Mouse (Mus musculus) neural tube, embryonic 14.5 days (tissue): ENCODE data around the gene Tab3. TPM values are rescaled to one million over a fixed set of nuclear protein-coding genes. Genes with fewer than 3 reads are reported as not detected.

Experiments used
- ATAC-seq: fragments of 200-750 bp; cut with Nextera tagmentation; 2 replicates; pipeline ENCODE4 v1.8.0; 2017; ENCODE audit warnings: low read depth, mild to moderate bottlenecking, moderate TSS enrichment, moderate library complexity
- H3K27ac ChIP-seq: fragments of 300-500 bp; sonication (generic); 2 replicates; pipeline ENCODE4 v1.5.1; 2014; ENCODE audit warnings: low read depth, mild to moderate bottlenecking, control low read depth, low read length, moderate library complexity, mixed read lengths
- H3K27me3 ChIP-seq: fragments of 300-500 bp; sonication (generic); 2 replicates; pipeline ENCODE4 v1.6.1; 2014; ENCODE audit warnings: low read length; ENCODE audit not compliant: control insufficient read depth, insufficient read depth
- H3K36me3 ChIP-seq: fragments of 300-500 bp; sonication (generic); 2 replicates; pipeline ENCODE4 v1.6.1; 2014; ENCODE audit warnings: low read length, mixed read lengths; ENCODE audit not compliant: control insufficient read depth, insufficient read depth
- H3K4me1 ChIP-seq: fragments of 300-500 bp; sonication (generic); 2 replicates; pipeline ENCODE4 v1.6.1; 2014; ENCODE audit warnings: low read length; ENCODE audit not compliant: control insufficient read depth, insufficient read depth
- H3K4me2 ChIP-seq: fragments of 300-500 bp; sonication (generic); 2 replicates; pipeline ENCODE4 v1.6.1; 2014; ENCODE audit warnings: mild to moderate bottlenecking, low read depth, low read length, control low read depth
- H3K4me3 ChIP-seq: fragments of 300-500 bp; sonication (generic); 2 replicates; pipeline ENCODE4 v1.5.1; 2014; ENCODE audit warnings: low read depth, low read length, control low read depth, mixed read lengths
- H3K9ac ChIP-seq: fragments of 300-500 bp; sonication (generic); replicated peaks from 2 replicates; pipeline ENCODE4 v1.6.1; 2014; ENCODE audit warnings: low read depth, mild to moderate bottlenecking, control low read depth, low read length, mixed read lengths
- H3K9me3 ChIP-seq: fragments of 300-500 bp; sonication (generic); 2 replicates; pipeline ENCODE4 v1.6.1; 2016; ENCODE audit warnings: low read length; ENCODE audit not compliant: control insufficient read depth
- WGBS: fragments of 180-500 bp; shearing (Covaris S2); extraction: QIAGEN DNeasy Blood & Tissue Kit; methylation state at CpG from one replicate; pipeline ENCODE4 v1.1.7; 2014; 5-methylcytosine and 5-hydroxymethylcytosine counted together
- polyA plus RNA-seq: library from polyadenylated mRNA; unstranded; fragments of >200 nt; fragmentation: Nextera tagmentation; extraction: Ambion mirVana; gene quantifications from 2 replicates; pipeline ENCODE4 v1.2.1, GENCODE M21; 2014

The Tab3 gene
- polyA plus RNA-seq: 8.5 and 9.6 TPM in 2 replicates

DNA sequence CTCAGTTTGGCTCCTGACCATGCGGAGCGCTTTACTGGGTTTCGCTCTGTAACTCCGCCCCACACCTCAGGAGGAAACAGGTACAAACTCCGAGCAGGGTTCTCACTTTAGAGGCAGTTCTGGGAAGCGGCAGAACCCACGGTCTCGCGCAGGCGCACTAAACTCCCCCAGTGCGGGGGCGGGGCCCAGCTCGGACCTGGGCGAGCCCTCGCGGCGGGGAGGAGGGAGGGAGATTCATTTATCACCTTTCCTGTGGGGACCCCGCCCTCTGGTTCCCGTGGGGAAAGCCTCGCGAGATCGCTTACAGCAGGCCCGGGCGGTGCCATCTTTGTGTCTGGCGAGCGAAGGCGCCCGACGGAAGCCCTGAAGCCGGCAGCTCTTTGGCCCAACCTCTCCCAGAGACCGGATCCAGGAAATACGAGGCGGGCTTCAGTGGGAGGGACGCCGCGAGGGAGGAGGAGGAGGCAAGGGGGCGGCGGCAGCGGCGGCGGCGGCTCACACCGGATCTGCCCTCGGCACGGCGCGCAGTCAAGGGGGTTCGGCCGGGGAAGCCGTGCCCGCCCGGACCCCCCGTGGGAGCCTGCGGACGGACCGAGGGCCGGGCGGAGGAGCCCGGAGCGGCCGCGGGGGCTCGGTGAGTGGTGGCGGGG is at the start of gene Tab3:
Gene Tab3 (plus strand): TSS at position 491 of the 650 bp plus-strand sequence.
- 16% methylated on average over 31 of the region's 64 CpGs for WGBS
- Histone ChIP-seq H3K27me3 (no peaks in the 10 kb centered on the region), H3K36me3 (no peaks in the 10 kb centered on the region), H3K9me3 (no peaks in the 10 kb centered on the region), H3K27ac (peak within 1 kb of the TSS; percentile 69), H3K4me2 (peak within 1 kb of the TSS; percentile 47), H3K4me3 (peak within 1 kb of the TSS; percentile 58), H3K9ac (peak within 1 kb of the TSS; percentile 69), H3K4me1 (no peaks in the 10 kb centered on the region)
- peak; percentile 99 for ATAC-seq

DNA sequence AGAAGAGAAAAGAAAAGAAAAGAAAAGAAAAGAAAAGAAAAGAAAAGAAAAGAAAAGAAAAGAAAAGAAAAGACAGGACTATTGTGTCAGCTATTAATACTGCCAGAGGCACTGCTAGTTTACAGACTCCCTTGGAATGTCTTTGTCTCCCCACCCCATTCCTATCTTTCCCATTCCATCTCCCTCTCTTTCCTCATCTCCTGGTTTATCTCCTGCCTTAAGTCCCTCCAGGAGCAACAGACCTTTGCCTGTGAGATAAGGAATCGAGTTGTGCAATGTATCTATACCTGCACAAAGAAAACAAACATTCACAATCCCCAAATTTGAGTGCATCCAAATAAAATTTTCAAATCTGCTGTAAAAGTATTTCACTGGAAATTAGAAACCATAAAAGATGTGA is 48.3 kb upstream of the Tab3 start:
- no peak overlapping the region for H3K4me3 ChIP-seq
- WGBS: 86% methylated on average over 1 of the region's 1 CpGs
- ATAC-seq: no peak

DNA sequence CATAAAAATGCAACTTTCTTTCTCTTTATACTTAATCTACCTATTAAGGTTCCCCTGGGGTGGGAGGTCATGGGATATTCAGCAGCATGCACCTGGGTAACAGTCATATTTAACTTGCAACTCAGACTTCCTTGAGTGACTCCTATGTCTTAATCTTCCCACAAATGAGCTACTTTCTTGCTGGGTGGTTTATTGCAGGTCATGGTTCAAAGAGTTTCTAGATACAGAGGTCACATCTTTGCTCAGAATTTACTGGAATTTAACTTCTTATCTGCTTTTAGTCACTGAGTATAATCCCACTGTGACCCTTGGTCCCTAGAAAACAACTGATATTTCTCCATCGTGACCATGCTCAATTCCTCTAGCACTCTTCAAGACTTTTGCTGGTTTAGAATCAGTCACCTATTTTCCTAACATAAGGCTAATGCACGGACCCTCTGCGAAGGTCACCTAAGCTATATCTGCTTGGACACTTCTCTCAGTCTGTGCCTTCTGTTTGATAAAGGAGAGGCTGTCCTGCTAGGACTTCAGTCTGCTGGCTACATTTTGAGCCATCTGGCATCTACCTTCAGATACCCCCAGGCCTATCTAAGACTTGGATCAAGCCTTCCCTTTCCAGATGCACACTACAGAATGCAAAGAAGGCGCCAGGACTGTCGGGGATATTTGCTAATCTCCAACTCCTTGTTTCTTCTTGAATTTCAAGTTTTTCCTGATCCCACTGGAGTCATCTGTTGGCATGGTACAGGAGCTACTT is 47.4 kb upstream of the Tab3 start:
- H3K9ac ChIP-seq: no peak overlapping the region
- no peaks in the 10 kb centered on the region for H3K4me1 ChIP-seq
- H3K27me3 ChIP-seq: no peaks in the 10 kb centered on the region
- no peaks in the 10 kb centered on the region for H3K36me3 ChIP-seq
- no peaks in the 10 kb centered on the region for H3K9me3 ChIP-seq
- H3K4me3 ChIP-seq: no peak overlapping the region
- H3K27ac ChIP-seq: no peak overlapping the region
- no peak for ATAC-seq
- no peak overlapping the region for H3K4me2 ChIP-seq
- WGBS: 76% methylated on average over 5 of the region's 5 CpGs

More for the DNA sequence above, 48.3 kb upstream of the Tab3 start:
- H3K36me3 ChIP-seq: no peaks in the 10 kb centered on the region
- H3K27ac ChIP-seq: no peak overlapping the region
- no peaks in the 10 kb centered on the region for H3K4me1 ChIP-seq
- no peak overlapping the region for H3K9ac ChIP-seq
- H3K27me3 ChIP-seq: no peaks in the 10 kb centered on the region
- no peaks in the 10 kb centered on the region for H3K9me3 ChIP-seq
- no peak overlapping the region for H3K4me2 ChIP-seq

DNA sequence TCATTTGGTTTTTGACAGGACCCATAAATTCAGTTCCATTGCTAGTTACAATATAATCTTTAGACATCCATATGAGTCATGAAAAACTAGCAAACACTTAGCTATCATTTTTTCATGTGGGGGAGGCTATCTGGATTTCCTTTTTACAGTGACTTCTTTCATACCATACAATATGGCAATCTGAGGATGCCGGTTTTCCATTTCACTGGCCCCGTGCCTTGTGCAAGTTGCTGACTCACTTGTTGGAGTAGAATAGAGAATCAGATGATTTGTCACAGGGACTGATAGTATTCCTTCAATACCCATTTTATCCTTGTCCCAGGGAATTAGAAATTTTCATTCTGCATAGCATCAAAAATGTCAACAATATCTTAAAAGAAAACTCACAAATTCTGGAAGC is 14.9 kb upstream of the Tab3 start:
- Histone ChIP-seq H3K27ac (no peak overlapping the region), H3K27me3 (no peaks in the 10 kb centered on the region), H3K9me3 (no peaks in the 10 kb centered on the region), H3K4me1 (no peaks in the 10 kb centered on the region), H3K4me2 (no peak overlapping the region), H3K9ac (no peak overlapping the region), H3K4me3 (no peak overlapping the region), H3K36me3 (no peaks in the 10 kb centered on the region)
- ATAC-seq: no peak
- 90% methylated on average over 2 of the region's 2 CpGs for WGBS

DNA sequence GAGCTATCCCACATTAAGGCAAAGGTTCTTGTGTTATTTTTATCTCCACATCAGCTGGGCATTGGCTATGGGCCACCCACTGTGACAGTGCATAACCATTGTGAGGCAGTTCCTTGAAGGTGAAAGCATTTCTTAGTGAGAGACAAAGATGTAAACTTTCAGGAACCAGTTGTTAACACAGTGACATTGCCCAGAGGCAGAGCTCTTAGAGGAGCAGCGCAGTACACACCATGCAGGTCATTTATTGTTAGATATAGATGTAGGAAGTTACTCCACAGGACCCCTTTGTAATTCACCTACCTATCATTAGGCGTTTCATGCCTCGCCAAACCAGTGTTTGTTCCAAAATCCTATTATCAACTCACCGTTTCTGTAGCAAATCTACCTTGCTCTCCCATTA is 7.6 kb upstream of the Tab3 start:
- H3K9ac ChIP-seq: no peak overlapping the region
- ATAC-seq: no peak
- no peaks in the 10 kb centered on the region for H3K36me3 ChIP-seq
- no peaks in the 10 kb centered on the region for H3K9me3 ChIP-seq
- no peak overlapping the region for H3K27ac ChIP-seq
- H3K4me2 ChIP-seq: no peak overlapping the region
- H3K27me3 ChIP-seq: no peaks in the 10 kb centered on the region
- no peaks in the 10 kb centered on the region for H3K4me1 ChIP-seq
- no peak overlapping the region for H3K4me3 ChIP-seq
- 85% methylated on average over 4 of the region's 4 CpGs for WGBS

DNA sequence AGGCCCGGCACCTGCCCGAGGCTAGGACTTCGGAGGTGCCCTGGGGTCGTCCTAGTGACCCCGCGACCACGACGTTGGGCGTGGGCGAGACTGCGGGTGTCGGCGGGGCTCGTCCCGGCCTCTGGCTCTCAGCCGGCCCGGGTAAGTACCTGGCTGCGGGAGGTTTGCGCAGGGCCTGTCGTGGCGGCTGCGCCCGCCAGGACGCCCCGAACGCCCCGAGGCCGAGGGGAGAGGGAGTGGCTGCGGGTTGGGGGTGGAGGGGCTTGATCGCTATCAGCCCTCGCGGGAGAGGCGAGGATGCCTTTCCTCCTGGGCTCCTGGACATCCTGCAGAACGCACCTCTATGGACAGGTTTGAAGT is 340 bp downstream of the Tab3 start:
- H3K9me3 ChIP-seq: no peaks in the 10 kb centered on the region
- peak overlapping the region; percentile 69 for H3K27ac ChIP-seq
- no peaks in the 10 kb centered on the region for H3K4me1 ChIP-seq
- peak; percentile 82 for ATAC-seq
- no peaks in the 10 kb centered on the region for H3K36me3 ChIP-seq
- peak overlapping the region; percentile 47 for H3K4me2 ChIP-seq
- H3K27me3 ChIP-seq: no peaks in the 10 kb centered on the region
- H3K9ac ChIP-seq: peak overlapping the region; percentile 69
- H3K4me3 ChIP-seq: peak overlapping the region; percentile 58
- WGBS: 13% methylated on average over 7 of the region's 34 CpGs

DNA sequence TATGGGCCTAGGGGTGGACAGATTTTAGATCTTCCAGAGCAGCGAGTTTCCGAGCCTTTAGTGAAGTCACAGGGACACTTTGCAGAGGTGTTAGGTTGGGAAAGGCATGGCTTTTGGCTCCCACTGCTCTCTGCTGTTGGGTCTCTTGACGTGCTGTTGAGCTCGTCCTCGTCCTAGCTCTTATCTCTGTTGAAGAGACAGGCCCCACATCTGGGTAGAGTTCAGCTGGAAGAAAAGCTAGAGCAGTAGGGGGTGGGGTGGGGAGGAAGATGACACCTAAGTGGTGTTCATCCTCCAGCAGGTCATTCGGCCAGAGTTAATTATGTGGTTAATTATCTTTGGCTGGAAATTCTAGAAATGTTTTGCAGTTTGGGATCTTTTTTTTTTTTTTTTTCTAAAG is 2.5 kb downstream of the Tab3 start:
- Histone ChIP-seq H3K9me3 (no peaks in the 10 kb centered on the region), H3K4me3 (no peak overlapping the region), H3K36me3 (no peaks in the 10 kb centered on the region), H3K9ac (no peak overlapping the region), H3K27me3 (no peaks in the 10 kb centered on the region), H3K4me1 (no peaks in the 10 kb centered on the region), H3K4me2 (no peak overlapping the region), H3K27ac (no peak overlapping the region)
- 69% methylated on average over 6 of the region's 6 CpGs for WGBS
- no peak for ATAC-seq

DNA sequence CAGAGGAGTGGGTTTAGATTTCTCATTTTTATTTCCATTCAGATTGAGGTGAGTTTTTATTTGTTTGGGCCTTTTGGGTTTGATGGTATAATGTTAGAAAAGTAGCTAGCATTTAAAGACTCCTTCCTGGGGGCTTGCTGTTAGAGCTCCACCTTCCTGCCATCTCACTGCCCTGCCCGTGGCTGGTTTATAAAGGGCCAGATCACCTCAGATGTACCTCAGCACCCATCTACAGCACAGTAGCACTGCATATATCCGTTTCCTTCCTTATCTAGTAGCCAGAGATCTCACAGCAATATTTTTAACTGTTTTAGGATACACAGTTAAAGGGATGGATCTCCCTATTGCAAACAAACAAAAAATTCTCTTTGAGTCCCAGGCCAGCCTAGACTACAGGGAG is 6.9 kb downstream of the Tab3 start:
- H3K4me3 ChIP-seq: no peak overlapping the region
- H3K36me3 ChIP-seq: no peaks in the 10 kb centered on the region
- ATAC-seq: no peak
- H3K27ac ChIP-seq: no peak overlapping the region
- WGBS: 60% methylated on average over 2 of the region's 2 CpGs
- no peak overlapping the region for H3K4me2 ChIP-seq
- H3K4me1 ChIP-seq: no peaks in the 10 kb centered on the region
- no peaks in the 10 kb centered on the region for H3K9me3 ChIP-seq
- H3K27me3 ChIP-seq: no peaks in the 10 kb centered on the region
- H3K9ac ChIP-seq: no peak overlapping the region

DNA sequence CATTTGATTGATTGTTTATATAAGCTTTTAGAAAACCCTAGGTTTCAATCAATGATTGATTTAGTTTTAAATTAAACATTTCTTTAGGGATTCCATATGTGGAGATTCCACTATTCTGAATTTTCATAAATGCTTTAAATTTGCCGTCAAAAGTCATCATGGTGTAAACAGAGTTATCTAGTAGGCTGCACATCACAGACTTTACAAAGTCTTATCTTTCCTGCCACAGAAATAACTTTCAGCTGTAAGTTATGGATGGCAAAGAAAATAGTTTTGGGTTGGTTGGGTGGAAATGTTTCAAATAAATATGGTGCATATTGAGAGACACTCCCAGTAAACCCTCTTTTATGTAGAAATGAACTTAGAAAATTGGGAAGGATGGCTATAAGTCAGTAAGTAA is 8.7 kb downstream of the Tab3 start:
- no peak for ATAC-seq
- Histone ChIP-seq H3K9me3 (no peaks in the 10 kb centered on the region), H3K4me2 (no peak overlapping the region), H3K4me1 (no peaks in the 10 kb centered on the region), H3K27ac (no peak overlapping the region), H3K36me3 (no peaks in the 10 kb centered on the region), H3K9ac (no peak overlapping the region), H3K4me3 (no peak overlapping the region), H3K27me3 (no peaks in the 10 kb centered on the region)
- WGBS: 97% methylated on average over 1 of the region's 1 CpGs
